Mouse (Mus musculus): ENCODE measurements around the gene Ino80b.
"Not testable (repeated sequence)": the region's sequence is repeated elsewhere in the genome, so short reads cannot be mapped to it uniquely, and the experiment has no call there.

Gene Ino80b

DNA sequence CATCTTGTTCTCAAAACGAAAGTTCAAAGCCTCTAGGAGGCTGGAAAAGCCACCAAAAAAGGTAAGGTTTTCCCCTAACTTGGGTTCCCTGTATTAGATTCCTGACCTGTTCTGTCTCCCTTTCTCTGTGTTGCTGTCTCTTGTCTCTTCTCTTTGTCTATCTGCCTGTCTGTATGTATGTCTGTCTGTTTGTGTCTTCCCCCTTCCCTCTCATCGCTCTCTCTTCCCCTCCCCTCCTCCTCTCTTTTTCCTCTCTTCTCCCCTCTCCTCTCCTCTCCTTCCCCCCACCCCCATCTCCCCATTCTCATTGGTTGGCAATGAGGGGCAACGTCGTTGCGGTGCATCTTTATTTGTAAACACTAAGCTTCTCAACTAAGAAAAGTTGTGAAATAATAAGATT lies at the start of gene Ino80b:
Gene Ino80b, minus strand, starts transcription at position 101 of the 400 bp plus-strand sequence.
- DNase-seq: no peak

DNA sequence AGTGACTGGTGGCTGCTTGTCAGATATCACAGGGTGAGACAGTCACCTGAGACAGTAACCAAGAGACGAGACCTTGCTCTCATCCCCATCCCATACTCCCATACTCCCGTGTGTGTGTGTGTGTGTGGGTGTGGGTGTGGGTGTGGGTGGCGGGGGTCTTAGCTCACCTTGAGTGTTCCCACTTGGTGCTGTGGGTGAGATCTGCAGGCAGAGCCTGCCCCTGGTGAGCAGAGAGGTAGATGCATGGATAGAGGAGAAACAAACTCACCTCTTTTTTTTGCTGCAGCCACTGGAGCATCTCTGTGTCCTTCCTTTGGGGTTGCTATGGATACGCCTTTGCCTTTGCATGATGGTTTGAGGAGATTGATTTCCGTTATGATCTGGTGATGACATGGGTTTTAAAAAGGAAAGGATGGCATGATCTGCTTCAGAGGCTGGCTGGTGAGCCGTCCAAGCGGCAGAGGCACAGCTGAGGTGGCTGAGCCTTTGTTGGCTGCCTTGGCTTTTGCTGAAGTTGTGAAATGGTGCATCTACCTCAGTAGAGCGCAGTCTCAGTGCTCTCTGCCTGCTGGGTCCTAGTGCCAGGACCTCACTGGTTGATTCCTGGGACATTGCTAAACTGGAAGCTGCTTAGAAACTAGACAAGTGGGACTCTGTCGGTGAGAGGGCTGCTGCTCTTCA lies 47.1 kb upstream of the Ino80b start:
- peak; percentile 65 for DNase-seq

DNA sequence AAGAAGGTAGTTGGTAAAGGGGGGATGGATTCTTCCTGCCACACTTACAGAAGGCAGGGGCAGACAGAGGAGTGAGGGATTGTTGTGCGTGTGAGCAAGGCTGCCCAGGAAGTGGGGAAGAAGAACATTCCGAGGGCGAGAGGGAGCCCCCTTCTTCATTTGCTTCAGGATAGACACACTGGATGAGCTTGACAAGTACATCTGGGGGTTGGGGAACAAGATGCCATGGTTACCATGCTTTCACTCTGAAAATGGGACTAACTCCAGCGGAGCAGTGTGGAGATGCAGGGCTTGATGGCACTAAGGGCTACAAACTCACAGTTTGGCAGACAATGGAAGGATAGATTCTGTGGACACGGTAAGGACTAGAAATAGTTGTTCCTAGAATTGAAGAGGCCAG lies 45.8 kb upstream of the Ino80b start:
- DNase-seq: no peak

DNA sequence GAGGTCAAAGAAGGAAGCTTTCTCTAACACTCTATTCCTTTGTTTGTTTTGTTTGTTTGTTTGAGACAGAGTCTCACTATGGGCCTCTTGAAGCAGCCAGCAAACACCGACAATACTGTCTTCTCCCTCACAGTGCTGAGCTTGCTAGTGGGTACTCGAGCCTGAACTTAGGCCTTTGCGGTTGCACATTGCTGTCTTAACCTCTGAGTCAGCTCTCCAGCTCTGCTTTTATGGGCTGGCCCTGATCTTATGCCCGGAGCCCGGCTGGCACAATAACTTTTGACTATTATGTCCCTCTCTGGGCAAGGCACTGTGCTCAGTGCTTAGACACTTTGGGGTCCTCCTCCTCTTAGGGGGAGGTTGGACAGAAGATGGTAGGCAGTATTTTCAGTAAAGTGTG lies 44.6 kb upstream of the Ino80b start:
- no peak for DNase-seq

DNA sequence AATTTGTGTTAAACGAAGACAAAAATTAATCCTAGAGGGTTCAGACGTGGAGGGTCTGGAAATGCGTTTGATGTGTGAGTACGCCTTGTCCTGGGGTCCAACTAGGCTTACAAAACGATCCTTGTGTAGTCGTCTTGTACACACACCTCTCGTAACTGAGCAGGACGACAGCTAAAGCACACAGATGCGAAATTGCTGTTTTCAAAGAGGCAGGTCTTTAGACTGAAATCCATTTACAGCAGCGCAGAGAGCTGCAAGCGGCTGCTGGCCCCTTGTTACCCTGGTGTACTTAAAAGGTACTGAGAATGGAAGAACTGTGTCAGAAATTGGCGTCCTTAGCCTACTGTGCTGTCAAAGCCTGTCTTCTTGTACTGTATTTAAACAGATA lies 41.0 kb upstream of the Ino80b start:
- no peak for DNase-seq

DNA sequence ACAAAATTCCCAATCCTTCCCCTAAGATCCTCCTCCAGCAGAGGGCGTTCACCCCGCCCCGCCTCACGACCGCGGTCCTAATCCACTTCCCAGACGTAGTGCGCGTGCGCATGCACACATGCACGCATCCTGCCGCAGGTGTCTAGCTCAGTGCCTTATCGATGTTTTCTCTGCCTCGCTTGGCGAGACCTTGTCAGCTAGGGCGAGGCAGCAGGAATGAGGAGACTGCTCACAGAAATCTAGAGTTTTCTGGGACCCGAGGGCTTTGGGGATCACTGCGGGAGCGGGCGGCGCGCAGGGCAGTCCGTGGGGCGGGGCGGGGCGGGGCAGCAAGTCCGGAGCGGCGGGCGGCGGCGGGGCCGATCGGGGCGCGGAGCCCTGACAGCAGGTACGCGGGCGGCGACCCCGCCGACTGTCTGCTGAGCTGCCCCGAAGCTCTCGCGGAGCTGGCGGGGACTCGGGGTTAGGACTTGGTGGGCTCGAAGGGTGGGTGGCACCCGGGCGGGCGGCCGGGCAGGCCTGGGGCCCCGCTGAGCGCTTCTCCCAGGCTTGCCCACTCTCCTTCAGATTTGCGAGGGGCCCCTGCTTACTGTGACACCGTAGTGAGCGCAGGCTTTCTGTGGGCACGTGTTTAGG lies 40.5 kb upstream of the Ino80b start, which contains the start of gene Dctn1:
Gene Dctn1, plus strand, starts transcription at position 314 of the 636 bp plus-strand sequence.
- peak; percentile 96 for DNase-seq

DNA sequence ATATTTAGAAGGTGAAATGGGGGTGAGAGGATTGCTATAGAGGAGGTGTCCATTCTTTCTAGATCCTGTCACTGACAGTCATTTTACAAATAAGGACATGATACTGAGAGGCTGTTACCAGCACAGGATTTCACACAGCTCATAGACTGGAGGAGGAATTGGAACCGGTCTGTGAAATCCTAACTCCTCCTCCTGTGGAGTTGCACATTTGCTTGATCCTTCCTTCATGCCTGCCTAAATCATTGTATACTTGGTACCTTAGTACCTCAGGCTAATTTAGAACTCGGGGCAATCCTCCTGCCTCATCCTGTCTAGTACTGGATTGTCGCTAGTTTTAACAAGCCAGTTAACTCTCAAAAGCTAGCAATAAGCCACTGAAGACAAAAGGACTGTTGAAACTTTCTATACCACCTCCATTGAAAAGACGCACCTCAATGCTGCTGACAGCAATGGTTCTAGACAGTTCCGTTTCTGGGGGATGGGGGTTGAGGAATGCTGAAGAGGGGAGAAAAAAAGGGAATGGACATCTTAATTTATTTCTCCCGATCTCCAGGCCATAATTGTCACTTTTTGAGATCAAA lies 39.9 kb upstream of the Ino80b start:
- DNase-seq: no peak

DNA sequence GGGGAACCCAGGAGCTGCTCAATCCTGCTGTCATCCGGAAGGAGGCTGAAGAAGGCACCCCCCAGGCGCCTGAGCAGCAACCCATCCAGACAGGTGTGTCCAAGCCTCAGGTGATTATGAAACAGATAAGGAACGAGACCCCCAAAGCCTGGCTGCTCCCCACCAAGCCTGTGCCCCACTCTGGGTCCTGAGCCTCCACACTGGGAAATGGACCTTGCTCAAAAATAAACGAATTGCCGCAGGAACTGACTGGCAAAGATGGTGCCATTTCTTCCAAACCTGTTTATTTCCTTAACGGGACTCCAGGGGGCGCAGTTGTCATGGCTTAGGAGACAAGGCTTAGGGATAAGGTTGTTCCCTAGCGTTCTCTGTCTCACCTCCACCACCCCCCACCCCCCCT lies 37.5 kb upstream of the Ino80b start:
- peak; percentile 89 for DNase-seq

DNA sequence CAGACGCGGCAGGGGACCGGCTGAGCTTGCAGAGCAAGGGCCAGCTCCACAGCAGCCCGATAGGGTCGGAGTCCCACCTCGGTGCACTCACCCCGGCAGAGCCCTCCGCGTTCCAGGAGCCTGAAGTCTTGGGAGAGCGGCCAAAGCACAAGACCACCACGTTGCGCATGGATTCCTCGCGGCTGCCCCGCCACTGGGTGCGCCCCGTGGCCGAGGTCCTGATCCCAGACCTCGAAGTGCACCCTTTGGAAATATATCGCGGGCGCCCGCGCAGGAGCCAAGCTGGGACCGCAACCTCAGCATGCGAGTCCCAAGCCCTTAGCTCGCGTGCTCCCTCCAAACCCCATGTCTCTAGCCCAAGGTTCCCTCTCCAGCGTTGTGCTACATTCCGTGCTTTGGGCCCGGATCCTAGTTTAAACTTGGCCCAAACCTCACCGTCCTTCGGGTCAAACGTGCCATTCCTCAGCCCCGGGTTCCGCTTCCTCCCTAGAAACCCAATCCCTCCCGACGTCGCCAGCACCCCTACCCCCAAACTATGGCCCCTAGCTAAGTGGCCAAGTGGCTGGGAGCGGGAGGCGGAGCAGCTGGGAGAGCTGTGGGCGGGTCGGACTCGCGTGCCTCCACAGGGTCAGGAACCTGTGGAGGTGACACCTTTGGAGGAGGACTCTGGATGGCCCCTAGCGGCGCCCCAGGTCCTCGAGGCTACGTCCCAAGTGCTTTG lies 36.9 kb upstream of the Ino80b start:
- peak; percentile 58 for DNase-seq

DNA sequence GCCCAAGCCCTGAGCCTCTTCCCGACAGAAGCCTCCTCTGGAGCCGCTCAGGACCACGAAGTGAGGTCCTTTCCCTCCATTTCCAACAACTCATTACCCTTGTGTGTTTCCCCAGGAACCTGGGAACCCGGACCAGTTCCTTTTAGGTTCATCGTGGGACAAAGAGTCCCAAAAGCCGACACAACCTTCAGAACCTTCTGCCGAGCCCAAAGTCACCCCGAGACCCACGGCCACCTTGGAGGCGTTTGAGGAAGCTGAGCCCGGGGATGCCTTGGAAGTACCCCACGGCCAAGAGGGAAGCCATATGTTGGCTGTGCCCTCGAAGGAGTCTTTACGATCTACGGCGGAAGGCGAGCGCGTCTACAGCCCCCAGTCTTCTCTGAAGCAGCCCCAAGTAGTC lies 36.2 kb upstream of the Ino80b start:
- no peak for DNase-seq

DNA sequence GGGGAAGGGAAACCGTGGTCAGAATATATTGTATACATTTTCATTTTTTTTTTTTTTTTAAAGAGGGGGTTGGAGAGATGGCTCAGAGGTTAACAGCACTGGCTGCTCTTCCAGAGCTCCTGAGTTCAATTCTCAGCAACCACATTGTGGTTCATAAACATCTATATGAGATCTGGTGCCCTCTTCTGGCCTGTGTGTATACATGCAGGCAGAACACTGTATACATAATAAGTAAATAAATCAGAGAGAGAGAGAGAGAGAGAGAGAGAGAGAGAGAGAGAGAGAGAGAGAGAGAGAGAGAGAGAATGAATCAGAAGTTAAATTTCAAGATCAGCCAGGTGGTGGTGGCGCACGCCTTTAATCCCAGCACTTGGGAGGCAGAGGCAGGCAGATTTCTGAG lies 34.2 kb upstream of the Ino80b start:
- DNase-seq: not testable (repeated sequence)

DNA sequence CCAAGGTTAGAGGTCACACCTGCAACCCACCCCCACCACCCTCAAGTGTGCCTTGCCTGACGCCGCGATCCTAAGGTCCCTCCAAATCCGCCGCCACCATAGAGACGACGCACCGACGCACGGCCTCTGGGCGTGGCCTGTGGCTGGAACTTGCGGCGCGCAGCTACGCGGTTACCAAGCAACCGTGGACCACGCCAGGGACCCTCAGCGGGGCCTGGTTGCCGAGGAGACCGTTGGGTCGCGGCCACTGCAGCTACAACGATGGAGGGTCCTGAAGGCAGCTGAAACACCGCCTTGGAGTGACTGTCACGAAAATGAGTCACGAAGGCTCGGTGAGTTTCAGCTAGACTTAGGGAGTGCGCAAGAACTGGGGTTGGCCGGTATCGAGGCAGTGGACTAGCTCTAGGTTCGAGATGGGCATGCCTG lies 31.0 kb upstream of the Ino80b start, which contains the start of the genes Wdr54 and 1700003E16Rik:
Gene Wdr54, minus strand, starts transcription at position 139 of the 426 bp plus-strand sequence.
Gene 1700003E16Rik, plus strand, starts transcription at position 146 of the 426 bp plus-strand sequence.
- peak; percentile 69 for DNase-seq

DNA sequence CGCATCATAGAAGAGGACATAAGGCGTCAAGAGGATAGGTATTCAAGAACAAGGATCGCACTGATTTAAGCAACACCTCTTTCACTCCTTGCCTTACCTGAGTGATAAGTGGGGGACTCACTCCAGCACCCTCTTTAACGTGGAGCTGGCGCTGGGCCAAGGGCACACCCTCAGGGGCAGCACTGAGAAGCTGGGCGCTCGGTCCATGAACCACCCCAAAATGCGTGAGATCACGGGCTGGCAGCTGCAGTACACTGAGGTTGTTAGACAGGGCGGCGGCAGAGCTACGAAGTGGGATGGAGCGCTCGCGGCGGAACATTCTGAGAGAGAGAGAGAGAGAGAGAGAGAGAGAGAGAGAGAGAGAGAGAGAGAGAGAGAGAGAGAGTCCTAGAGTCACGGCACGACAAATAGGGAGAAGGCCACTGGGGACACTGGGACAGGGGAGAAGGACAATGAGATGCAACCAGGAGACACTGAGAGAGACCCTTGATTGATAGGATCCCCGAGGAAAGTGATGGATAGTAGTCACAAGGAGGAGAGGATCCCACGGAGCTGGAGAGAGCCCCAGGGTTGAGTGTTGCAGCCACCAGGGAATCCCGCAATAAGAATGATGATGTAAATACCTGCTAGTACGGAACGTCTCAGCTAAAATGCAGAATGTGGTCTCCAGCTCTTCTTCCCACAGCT lies 30.5 kb upstream of the Ino80b start:
- DNase-seq: no peak

DNA sequence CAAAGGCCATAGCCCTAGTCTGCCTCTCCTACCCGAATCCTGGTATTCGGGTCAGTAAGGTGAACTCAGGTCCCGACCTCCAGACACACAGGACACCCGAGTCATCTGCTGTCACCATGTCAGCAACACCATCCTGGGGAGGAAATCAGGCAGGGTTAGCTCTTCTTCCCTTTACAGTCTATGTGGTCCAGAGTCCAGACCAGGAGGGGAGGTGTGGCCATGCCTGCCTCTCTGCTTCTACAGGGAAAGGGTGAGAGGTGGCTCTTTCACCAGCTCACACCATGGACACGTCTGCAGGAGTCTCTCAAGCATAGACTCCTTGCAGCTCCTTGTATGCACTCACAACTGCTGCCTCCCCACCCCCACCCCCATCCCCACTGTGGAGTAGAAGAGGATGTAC lies 28.3 kb upstream of the Ino80b start:
- DNase-seq: no peak

DNA sequence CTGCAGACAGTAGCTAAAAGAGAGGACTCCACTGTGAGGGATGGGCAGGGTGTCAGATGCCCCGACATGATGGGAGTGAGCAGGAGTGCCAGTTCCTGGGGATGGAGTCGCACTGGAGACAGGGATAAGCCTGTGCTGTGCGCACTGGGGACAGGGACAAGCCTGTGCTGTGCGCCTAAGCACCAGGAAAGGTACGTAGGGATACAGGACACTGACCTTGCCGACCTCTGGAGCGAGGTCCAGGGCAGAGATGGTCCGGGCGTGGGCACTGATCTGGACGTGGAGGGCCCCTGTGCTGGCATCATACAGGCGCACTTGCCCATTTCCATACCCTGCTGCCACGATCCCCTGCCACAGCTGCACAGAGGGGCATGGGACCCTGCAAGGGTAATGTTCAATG lies 27.8 kb upstream of the Ino80b start:
- DNase-seq: no peak

DNA sequence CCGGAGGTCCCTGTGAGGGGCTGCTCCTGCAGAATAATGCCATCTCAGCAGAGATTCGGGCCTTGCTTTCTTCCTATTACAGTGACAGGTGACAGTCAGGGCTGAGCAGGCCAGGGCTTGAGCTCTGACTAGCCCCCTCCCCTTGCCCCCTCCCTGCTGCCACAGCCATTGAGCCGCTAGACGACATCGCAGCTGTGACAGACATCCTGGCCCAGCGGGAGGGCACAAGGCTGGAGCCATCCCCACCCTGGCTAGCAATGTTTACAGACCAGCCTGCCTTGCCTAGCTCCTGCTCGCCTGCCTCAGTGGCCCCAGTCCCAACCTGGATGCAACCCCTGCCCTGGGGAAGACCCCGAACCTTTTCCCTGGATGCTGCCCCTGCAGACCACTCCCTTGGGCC lies 26.5 kb upstream of the Ino80b start:
- no peak for DNase-seq

DNA sequence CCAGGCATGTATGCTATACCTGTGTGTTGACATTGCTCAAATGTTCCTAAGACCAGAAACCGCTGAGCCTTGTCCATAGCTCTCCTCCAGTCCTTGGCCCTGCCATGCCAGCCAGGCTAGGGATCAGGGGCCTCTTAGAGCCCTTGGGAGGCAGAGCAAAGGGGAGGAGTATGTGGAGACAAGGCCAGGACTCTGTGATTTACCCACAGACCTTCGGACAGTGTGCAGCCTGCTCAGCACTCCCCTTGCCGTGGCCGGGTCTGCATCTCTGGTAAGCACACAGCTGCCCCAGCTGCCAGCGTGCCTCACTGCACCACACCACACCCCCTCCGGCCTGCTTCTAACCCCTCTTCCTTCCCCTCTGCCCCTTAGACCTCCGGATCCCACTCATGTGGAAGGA lies 22.0 kb upstream of the Ino80b start:
- DNase-seq: no peak

DNA sequence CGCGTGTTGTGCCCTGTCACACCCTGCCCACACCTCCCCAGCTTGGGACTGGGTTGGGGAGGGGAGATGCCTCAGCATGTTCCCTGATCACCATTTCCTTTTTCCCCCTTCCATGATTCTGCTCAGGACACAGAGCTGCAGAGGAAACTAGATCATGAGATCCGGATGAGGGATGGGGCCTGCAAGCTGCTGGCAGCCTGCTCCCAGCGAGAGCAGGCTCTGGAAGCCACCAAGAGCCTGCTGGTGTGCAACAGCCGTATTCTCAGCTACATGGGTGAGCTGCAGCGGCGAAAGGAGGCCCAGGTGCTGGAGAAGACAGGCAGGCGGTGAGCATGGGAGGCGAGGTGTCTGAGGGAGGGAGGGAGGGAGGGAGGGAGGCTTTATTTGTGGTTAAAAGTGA lies 20.6 kb upstream of the Ino80b start:
- DNase-seq: no peak

DNA sequence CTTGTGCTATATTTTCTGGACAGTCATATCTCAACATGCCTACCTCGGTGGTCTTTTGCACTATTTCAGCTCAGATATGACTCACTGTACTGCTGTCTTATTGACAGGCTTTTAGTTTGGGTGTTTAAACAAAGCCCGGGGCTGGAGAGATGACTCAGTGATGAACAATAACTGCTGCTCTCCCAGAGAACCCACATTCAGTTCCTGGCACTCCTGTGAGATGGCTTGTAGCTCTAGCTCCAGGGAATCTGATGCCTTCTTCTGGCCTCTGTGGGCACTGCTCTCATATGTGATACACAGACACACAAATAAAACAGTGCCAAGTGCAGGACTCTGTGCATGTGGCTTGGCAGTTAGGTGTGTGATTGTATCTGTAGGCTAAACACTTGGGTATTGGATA lies 20.0 kb upstream of the Ino80b start:
- DNase-seq: no peak

DNA sequence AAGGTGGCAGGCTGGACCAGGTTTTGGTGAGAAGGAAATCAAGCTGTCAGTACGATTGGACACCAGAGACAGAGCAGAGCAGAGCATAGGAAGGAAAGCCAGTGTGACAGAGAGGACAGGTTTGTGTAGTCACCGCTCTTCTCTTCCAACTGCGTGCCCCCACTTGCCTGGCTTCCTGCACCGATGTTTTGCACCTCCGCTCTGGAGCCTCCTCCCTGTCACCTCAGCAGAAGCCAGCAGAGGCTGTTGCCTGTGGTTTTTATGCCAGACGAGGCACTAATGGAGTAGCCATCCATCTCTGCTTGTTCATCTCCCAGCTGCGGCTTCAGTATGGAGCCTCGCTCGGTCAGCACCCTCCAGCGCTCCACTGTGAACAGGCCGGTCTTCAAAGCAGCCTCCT lies 17.7 kb upstream of the Ino80b start:
- DNase-seq: no peak

DNA sequence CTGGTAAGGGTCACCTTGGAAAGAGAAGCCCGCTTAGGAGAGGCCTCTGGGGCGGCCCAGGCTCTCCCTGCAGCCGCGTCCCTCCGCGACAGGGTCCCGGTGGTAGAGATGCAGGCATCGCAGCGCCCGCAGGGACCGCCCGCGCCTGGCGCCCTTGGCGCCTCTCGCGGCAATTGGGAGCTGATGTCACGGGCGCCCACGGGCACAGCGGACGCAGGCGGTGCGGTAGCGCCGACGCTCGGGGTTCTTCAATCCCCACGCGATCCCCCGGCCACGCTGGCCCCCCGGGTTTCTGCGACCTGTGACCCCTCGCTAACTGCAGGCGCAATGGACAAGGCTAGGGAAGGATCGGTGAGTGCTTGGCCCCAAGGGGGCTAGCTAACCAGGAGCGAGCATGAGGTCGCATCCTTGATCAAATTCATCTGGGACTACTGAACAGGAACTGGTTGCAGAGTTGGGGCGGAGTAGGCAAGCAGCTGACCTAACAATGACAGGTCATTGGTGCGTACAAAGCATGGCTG lies 17.0 kb upstream of the Ino80b start:
- DNase-seq: no peak

DNA sequence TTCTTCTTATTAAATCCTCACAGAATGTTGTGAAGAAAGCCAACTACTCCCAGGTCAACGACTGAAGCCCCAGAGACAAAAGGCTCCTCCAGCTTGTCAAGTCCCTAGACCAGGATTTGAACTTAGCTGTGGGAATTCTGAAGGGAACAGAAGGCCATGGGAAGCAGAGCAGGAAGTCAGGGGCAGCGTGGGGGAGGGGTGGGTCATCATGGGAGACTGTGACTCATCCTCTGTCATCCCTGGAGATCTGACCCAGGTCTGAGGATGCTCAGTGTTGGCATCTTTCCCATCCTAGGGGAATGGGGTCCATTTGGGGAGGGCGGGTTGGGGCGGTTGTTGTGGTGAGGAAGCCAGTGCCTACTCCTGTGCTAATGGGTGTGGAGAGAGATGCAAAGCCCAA lies 16.4 kb upstream of the Ino80b start:
- no peak for DNase-seq

DNA sequence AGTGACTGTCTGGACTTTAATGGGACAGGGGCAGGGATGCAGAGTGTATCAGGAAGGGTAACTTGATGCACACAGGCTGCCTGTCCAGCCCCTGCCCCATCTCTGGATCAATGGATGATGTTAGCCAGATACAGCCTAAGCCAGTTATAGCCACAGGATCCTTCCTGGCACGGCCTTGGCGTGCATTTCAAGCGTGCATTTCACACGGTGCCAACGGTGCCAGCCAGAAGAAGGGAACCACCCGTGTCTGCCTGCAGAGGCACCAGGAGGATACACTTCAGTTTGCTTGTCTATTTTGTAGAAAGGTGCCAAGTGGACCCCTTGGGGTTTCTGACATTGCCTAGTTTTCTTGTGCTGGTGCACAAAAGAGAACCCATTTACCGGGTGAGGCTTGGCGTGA lies 14.8 kb upstream of the Ino80b start:
- no peak for DNase-seq

Measured in cerebellum, adult 9-10 months (tissue).